Mouse (Mus musculus): ENCODE data around the gene Daam2. TPM values are rescaled to one million over a fixed set of nuclear protein-coding genes. Genes with fewer than 3 reads are reported as not detected.
A peak's percentile ranks its signal among the peaks of the same experiment; 100 is the strongest.

Gene Daam2
- 10 to 100 TPM; 48.7 to 55.6 TPM for total RNA-seq (2021)
- long read RNA-seq, experiment 1, partial matches to known transcripts = 16 of 70 reads
- long read RNA-seq, experiment 1, other reads (novel, unspliced or antisense) = 54 of 70 reads
- long read RNA-seq, experiment 2, full-length matches to known transcripts = 1 of 49 reads
- long read RNA-seq, experiment 2, partial matches to known transcripts = 15 of 49 reads
- long read RNA-seq, experiment 2, other reads (novel, unspliced or antisense) = 33 of 49 reads

- Histone ChIP-seq H3K4me3 (peak within 1 kb of the TSS; percentile 54), H3K27ac (peak within 1 kb of the TSS; percentile 71)
- DNase-seq (ENCODE audit: extremely low spot score in 1 of 2, low spot score in 2 of 2) = peak; percentile 74 to 75
- intact Hi-C loops (cut with DNase I) = loop anchor here (2.0 kb wide), 1 partner anchor 33 kb away; no protein-coding TSS in a partner anchor
- no peak; the same call in 1 of the 2 replicates for TF ChIP-seq CTCF (IDR thresholded peaks at IDR 0.05)
These were observed at the start of gene Daam2 for GRCm38 (mm10) chr17:49563830-49564470. Gene Daam2, minus strand, starts transcription at chr17:49564343.

DNA sequence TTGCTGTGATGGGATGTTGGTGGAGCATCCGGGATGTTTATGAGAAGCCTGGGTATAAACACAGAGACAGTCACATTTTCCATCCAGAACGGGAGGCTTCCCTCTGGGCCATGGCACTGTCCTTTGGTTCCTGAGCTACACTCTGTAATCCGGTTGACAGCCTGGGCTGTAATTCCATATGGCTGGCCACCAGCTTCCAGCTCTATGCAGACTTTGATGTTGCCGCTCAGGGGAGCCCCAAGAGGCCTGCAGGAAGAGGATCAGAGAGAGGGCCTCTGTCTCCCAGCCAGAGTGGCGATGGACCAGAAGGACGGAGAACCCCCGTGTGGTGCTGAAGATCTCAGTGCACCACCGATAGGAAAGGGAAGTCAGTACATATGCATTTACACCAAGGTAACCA lies 46.2 kb upstream of the Daam2 start:
- no peak overlapping the region for H3K4me3 ChIP-seq
- no peak for DNase-seq (ENCODE audit: extremely low spot score in 1 of 2, low spot score in 2 of 2)
- H3K27ac ChIP-seq = no peak overlapping the region
- no peak for TF ChIP-seq CTCF (IDR thresholded peaks at IDR 0.05)
- intact Hi-C loops (cut with DNase I) = no loop called here

GRCm38 (mm10) chr17:49607351-49608027 lies 43.3 kb upstream of the Daam2 start:
- H3K27ac ChIP-seq = no peak overlapping the region
- intact Hi-C loops (cut with DNase I) = no loop called here
- DNase-seq (ENCODE audit: extremely low spot score in 1 of 2, low spot score in 2 of 2) = no peak
- no peak for TF ChIP-seq CTCF (IDR thresholded peaks at IDR 0.05)
- no peak overlapping the region for H3K4me3 ChIP-seq

DNA sequence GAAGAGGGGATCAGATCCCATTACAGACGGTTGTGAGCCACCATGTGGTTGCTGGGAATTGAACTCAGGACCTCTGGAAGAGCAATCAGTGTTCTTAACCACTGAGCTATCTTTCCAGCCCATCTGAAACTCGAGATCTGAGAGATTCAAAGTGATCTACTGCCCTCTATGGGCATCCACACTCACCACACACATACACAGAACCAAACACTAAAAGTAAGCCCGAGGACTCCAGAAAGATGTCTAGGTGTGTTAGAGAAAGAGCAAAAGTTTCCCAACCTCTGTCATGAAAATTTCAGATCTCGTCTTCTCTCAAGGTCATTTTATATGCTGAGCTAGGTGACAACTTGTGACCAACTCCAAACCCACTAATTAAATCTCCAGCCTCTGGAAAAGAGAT lies 41.3 kb upstream of the Daam2 start:
- intact Hi-C loops (cut with DNase I) = no loop called here
- Histone ChIP-seq H3K4me3 (no peak overlapping the region), H3K27ac (no peak overlapping the region)
- no peak for DNase-seq (ENCODE audit: extremely low spot score in 1 of 2, low spot score in 2 of 2)
- TF ChIP-seq CTCF (IDR thresholded peaks at IDR 0.05) = peak; percentile 22

DNA sequence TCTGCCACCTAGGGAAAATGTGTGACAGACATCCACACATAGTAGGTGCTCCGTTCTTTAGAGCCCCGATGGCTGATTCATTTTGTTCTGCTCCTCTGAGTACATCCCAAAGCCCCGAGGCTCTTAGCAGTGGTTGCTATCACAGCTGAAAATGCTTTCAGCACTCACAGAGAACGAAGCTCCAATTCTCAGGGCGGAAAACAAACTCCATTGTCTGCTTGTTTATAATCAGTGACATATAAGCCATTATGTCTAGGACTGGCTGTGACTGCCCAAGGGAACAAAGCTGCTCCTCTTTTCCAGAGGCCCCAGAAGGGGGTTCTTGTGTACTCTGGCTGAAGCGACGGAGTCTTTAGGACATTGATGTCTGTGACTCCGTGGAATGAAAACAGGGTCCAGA lies 25.9 kb upstream of the Daam2 start:
- H3K27ac ChIP-seq = peak overlapping the region; percentile 28; the same call in 1 of the 2 replicates
- no peak for TF ChIP-seq CTCF (IDR thresholded peaks at IDR 0.05)
- no peak for DNase-seq (ENCODE audit: extremely low spot score in 1 of 2, low spot score in 2 of 2)
- H3K4me3 ChIP-seq = no peak overlapping the region
- intact Hi-C loops (cut with DNase I) = no loop called here

DNA sequence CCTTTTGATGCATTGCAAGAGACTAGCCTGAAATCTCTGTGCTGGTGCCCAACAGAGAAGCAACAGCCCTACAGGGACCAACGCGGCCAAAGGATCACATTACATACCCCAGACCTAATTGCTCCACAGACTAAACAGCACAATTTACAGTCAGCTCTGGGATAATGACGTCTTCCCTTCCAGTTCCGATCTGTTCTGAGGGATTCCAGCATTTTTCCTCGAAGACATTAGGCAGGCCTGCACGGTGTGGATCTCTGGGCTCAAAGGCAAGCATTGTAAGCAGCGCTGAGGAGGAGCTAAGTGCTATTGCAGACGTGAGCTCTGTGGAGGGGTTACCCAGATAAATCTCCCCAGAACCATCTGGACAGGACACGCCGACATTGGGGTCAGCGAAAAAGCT lies 18.3 kb upstream of the Daam2 start:
- intact Hi-C loops (cut with DNase I) = no loop called here
- H3K4me3 ChIP-seq = no peak overlapping the region
- no peak for DNase-seq (ENCODE audit: extremely low spot score in 1 of 2, low spot score in 2 of 2)
- H3K27ac ChIP-seq = no peak overlapping the region
- TF ChIP-seq CTCF (IDR thresholded peaks at IDR 0.05) = no peak

- no peak overlapping the region for H3K27ac ChIP-seq
- intact Hi-C loops (cut with DNase I) = no loop called here
- no peak overlapping the region for H3K4me3 ChIP-seq
- no peak for TF ChIP-seq CTCF (IDR thresholded peaks at IDR 0.05)
- DNase-seq (ENCODE audit: extremely low spot score in 1 of 2, low spot score in 2 of 2) = no peak
These were observed 13.2 kb upstream of the Daam2 start for GRCm38 (mm10) chr17:49577321-49577720.

DNA sequence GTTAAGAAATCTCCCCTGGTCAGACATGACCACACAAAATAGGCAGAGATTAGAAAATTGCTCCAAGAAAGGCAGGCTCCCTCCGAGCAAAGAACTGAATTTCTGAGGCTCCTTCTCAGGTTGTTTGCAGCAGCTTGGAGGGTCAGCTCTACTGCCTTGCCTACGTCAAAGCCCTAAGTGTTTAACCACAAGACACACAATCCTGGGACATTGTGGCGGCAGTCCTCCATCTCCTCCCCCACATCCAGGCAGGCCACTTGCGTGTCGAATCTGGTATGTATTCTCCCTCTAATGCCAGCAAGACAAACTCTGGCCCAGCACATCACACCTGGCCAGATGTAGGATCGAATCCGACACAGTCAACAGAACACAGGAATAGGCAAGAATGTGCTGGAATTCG lies 4.6 kb upstream of the Daam2 start:
- intact Hi-C loops (cut with DNase I) = no loop called here
- no peak for DNase-seq (ENCODE audit: extremely low spot score in 1 of 2, low spot score in 2 of 2)

DNA sequence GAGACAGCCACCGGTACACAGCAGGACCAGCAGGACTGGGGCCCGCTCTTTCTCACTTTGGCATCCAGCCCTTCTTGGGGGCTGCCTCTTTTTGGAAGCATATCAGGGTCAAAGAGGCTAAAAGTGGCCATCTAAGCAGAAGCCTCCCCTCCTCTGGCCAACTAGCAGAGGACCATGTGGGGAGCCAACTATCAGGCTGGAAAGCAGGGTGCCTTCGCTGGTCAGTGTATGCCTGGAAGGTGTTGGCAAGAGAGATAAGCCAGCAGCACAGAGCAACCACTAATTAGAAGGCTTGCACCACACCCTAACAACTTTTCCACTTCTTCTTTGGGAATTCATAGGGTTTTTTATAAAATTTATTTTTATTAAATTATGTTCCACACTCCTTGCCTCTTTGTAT lies 346 bp upstream of the Daam2 start:
- no peak for TF ChIP-seq CTCF (IDR thresholded peaks at IDR 0.05)
- Histone ChIP-seq H3K4me3 (peak overlapping the region; percentile 54), H3K27ac (no peak overlapping the region; the same call in 1 of the 2 replicates)
- intact Hi-C loops (cut with DNase I) = loop anchor here (2.0 kb wide), 1 partner anchor 34 kb away; no protein-coding TSS in a partner anchor
- DNase-seq (ENCODE audit: extremely low spot score in 1 of 2, low spot score in 2 of 2) = no peak

More for the DNA sequence above, 4.6 kb upstream of the Daam2 start:
- Histone ChIP-seq H3K27ac (no peak overlapping the region), H3K4me3 (no peak overlapping the region)
- TF ChIP-seq CTCF (IDR thresholded peaks at IDR 0.05) = no peak

GRCm38 (mm10) chr17:49563416-49563780 lies 745 bp downstream of the Daam2 start:
- no peak for TF ChIP-seq CTCF (IDR thresholded peaks at IDR 0.05)
- peak overlapping the region; percentile 71 for H3K27ac ChIP-seq
- peak overlapping the region; percentile 54 for H3K4me3 ChIP-seq
- intact Hi-C loops (cut with DNase I) = no loop called here
- DNase-seq (ENCODE audit: extremely low spot score in 1 of 2, low spot score in 2 of 2) = no peak

GRCm38 (mm10) chr17:49562701-49563415 lies 1.3 kb downstream of the Daam2 start:
- intact Hi-C loops (cut with DNase I) = no loop called here
- Histone ChIP-seq H3K4me3 (peak overlapping the region; percentile 54), H3K27ac (peak overlapping the region; percentile 75)
- no peak for TF ChIP-seq CTCF (IDR thresholded peaks at IDR 0.05)
- no peak for DNase-seq (ENCODE audit: extremely low spot score in 1 of 2, low spot score in 2 of 2)

- peak overlapping the region; percentile 54; the same call in 1 of the 2 replicates for H3K4me3 ChIP-seq
- DNase-seq (ENCODE audit: extremely low spot score in 1 of 2, low spot score in 2 of 2) = no peak
- H3K27ac ChIP-seq = peak overlapping the region; percentile 47
- intact Hi-C loops (cut with DNase I) = no loop called here
- peak; percentile 14 for TF ChIP-seq CTCF (IDR thresholded peaks at IDR 0.05)
These were observed 2.2 kb downstream of the Daam2 start for GRCm38 (mm10) chr17:49561985-49562384.

All from left cerebral cortex, adult 2 months (tissue).